Mouse (Mus musculus) thymus, adult 2 months (tissue): Measurements from ENCODE around the gene Gzmm. TPM values are rescaled to one million over a fixed set of nuclear protein-coding genes. Genes with fewer than 3 reads are reported as not detected.

ENCODE experiments used
- DNase-seq: peaks from one replicate; pipeline ENCODE4 v3.0.0; 2021
- H3K27ac ChIP-seq: fragments of 200-500 bp; 2 replicates; pipeline ENCODE4 v1.5.1; 2012; ENCODE audit warnings: low read length, control low read depth; ENCODE audit not compliant: control insufficient read depth, insufficient read depth
- H3K27me3 ChIP-seq: fragments of 200-500 bp; 2 replicates; pipeline ENCODE4 v1.6.1; 2012; ENCODE audit warnings: mild to moderate bottlenecking, low read length, moderate library complexity, mixed read lengths; ENCODE audit not compliant: control insufficient read depth, insufficient read depth
- H3K36me3 ChIP-seq: fragments of 200-500 bp; 2 replicates; pipeline ENCODE4 v1.6.1; 2012; ENCODE audit warnings: mild to moderate bottlenecking, low read length, moderate library complexity; ENCODE audit not compliant: control insufficient read depth, insufficient read depth
- H3K4me1 ChIP-seq: fragments of 200-500 bp; replicated peaks from 2 replicates; pipeline ENCODE4 v1.6.1; 2012; ENCODE audit warnings: low read length; ENCODE audit not compliant: control insufficient read depth, insufficient read depth
- H3K4me3 ChIP-seq: fragments of 200-500 bp; 2 replicates; pipeline ENCODE4 v1.5.1; 2012; ENCODE audit warnings: mild to moderate bottlenecking, low read length, control low read depth, moderate library complexity; ENCODE audit not compliant: control insufficient read depth, insufficient read depth
- CTCF ChIP-seq: fragments of 200-500 bp; IDR thresholded peaks from 2 replicates; pipeline ENCODE4 v1.5.1; 2012; ENCODE audit warnings: mild to moderate bottlenecking, control low read depth, low read length, moderate library complexity, borderline replicate concordance; ENCODE audit not compliant: control insufficient read depth, poor library complexity, insufficient read depth; ENCODE audit errors: extremely low read depth
- POLR2A ChIP-seq: fragments of 200-500 bp; IDR thresholded peaks from 2 replicates; pipeline ENCODE4 v1.6.1; 2012; ENCODE audit warnings: mild to moderate bottlenecking, low read length, control low read depth, moderate library complexity; ENCODE audit not compliant: control insufficient read depth, poor library complexity, insufficient read depth; ENCODE audit errors: extremely low read depth
- WGBS: fragments of 180-500 bp; shearing (Covaris S2); methylation state at CpG from one replicate; pipeline ENCODE4 v1.1.7; 2018; 5-methylcytosine and 5-hydroxymethylcytosine counted together
- polyA plus RNA-seq: library from polyadenylated mRNA; depleted of rRNA; stranded (reverse); fragments of >200 nt; gene quantifications from 2 replicates; pipeline ENCODE4 v1.2.3, GENCODE M21; 2012; rRNA removed

Gene Gzmm
- polyA plus RNA-seq, 1 experiment: 1.2 TPM

GRCm38 (mm10) chr10:79740863-79741262, 52.0 kb downstream of the Gzmm start:
- H3K36me3 ChIP-seq: peaks cover 38% of the 10 kb centered on the region
- no peak overlapping the region for H3K27ac ChIP-seq
- DNase-seq: no peak
- no peak overlapping the region for H3K4me3 ChIP-seq
- WGBS: 95% methylated on average over 11 of the region's 11 CpGs
- H3K27me3 ChIP-seq: no peaks in the 10 kb centered on the region
- H3K4me1 ChIP-seq: peaks cover 7% of the 10 kb centered on the region
- TF ChIP-seq CTCF (peak; percentile 40; the same call in 1 of the 2 replicates), POLR2A (no peak)

GRCm38 (mm10) chr10:79743161-79743560, 54.3 kb downstream of the Gzmm start:
- peaks cover 20% of the 10 kb centered on the region; the same call in 1 of the 2 replicates for H3K36me3 ChIP-seq
- no peak for TF ChIP-seq CTCF
- TF ChIP-seq POLR2A: no peak
- peaks cover 9% of the 10 kb centered on the region for H3K4me1 ChIP-seq
- H3K4me3 ChIP-seq: no peak overlapping the region
- no peak overlapping the region for H3K27ac ChIP-seq
- no peaks in the 10 kb centered on the region for H3K27me3 ChIP-seq
- 95% methylated on average over 11 of the region's 11 CpGs for WGBS
- DNase-seq: no peak

DNA sequence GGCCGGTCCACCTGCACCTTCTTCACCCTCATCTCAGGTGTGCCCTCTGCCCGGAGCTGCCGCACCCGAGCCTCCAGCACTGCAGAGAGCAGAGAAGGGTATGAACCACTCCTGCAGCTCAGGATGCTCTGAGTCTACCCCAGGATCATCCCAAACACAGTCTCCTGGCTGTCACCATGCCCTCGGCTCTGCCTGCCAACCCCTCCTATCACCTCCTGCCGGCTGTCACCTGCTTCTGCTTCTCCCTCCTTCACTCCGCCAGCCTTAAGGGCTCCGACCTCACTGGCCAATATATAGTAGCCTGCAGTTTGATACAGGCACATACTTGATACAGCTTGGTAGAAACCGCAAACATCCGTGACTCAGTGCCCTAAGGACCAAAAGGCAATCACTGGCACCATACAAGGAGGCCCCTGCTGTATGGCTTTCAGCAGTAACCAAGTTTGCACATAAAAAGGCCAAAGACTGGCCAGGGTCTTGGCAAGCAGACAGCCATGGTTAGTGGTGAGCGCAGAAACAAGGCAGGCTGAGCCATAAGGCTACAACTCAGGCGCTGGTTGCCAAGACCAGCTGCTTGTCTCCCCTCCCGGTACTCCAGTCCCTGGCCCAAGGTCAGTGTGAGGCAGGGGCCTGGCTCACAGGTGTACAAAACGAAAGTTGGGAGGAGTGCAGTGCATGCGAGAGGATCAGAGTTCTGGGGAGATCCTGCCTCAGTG, 55.0 kb downstream of the Gzmm start:
- Histone ChIP-seq H3K36me3 (peaks cover 20% of the 10 kb centered on the region; the same call in 1 of the 2 replicates), H3K27ac (no peak overlapping the region), H3K4me3 (no peak overlapping the region), H3K27me3 (no peaks in the 10 kb centered on the region), H3K4me1 (peaks cover 9% of the 10 kb centered on the region)
- TF ChIP-seq POLR2A: no peak
- no peak for TF ChIP-seq CTCF
- DNase-seq: no peak
- 89% methylated on average over 15 of the region's 15 CpGs for WGBS

Other genes starting within 250 kb of the Gzmm start
- not detected in 2 replicates for gene Vmn2r83, start 220.3 kb upstream of the Gzmm start, polyA plus RNA-seq
- gene Plpp2, start 155.2 kb upstream of the Gzmm start, polyA plus RNA-seq: 7.5 and 8.7 TPM in 2 replicates
- 214 and 215 TPM in 2 replicates for gene Mier2, start 133.8 kb upstream of the Gzmm start, polyA plus RNA-seq
- gene Theg, start 101.7 kb upstream of the Gzmm start, polyA plus RNA-seq: not detected in 2 replicates
- 0.05 TPM in 1 of 2 replicates, not detected in the other for gene C2cd4c, start 75.0 kb upstream of the Gzmm start, polyA plus RNA-seq
- gene Shc2, start 51.1 kb upstream of the Gzmm start, polyA plus RNA-seq: 1.2 TPM in 2 replicates
- 0.18 and 0.23 TPM in 2 replicates for gene Odf3l2, start 43.3 kb upstream of the Gzmm start, polyA plus RNA-seq
- gene Madcam1, start 24.5 kb upstream of the Gzmm start, polyA plus RNA-seq: 2.9 and 4.0 TPM in 2 replicates
- gene Tpgs1, start 19.7 kb upstream of the Gzmm start, polyA plus RNA-seq: 92.1 and 92.3 TPM in 2 replicates
- 309 and 321 TPM in 2 replicates for gene Cdc34, start 6.8 kb upstream of the Gzmm start, polyA plus RNA-seq
- 345 and 396 TPM in 2 replicates for gene Bsg, start 15.5 kb downstream of the Gzmm start, polyA plus RNA-seq
- gene Hcn2, start 27.6 kb downstream of the Gzmm start, polyA plus RNA-seq: 3.1 and 4.7 TPM in 2 replicates
- 104 and 109 TPM in 2 replicates for gene Polrmt, start 57.6 kb downstream of the Gzmm start, polyA plus RNA-seq
- not detected in 2 replicates for gene Fgf22, start 66.1 kb downstream of the Gzmm start, polyA plus RNA-seq
- gene Rnf126, start 77.9 kb downstream of the Gzmm start, polyA plus RNA-seq: 375 and 472 TPM in 2 replicates
- 15.9 and 17.1 TPM in 2 replicates for gene Fstl3, start 88.3 kb downstream of the Gzmm start, polyA plus RNA-seq
- gene Prss57, start 101.9 kb downstream of the Gzmm start, polyA plus RNA-seq: 23.4 and 30.1 TPM in 2 replicates
- gene Palm, start 104.6 kb downstream of the Gzmm start, polyA plus RNA-seq: 63.7 and 87.8 TPM in 2 replicates
- gene Misp, start 132.0 kb downstream of the Gzmm start, polyA plus RNA-seq: 6.6 and 6.8 TPM in 2 replicates
- gene Ptbp1, start 165.4 kb downstream of the Gzmm start, polyA plus RNA-seq: 583 and 703 TPM in 2 replicates
- 5.3 and 9.2 TPM in 2 replicates for gene Prtn3, start 185.5 kb downstream of the Gzmm start, polyA plus RNA-seq
- 1.1 and 1.9 TPM in 2 replicates for gene Plppr3, start 185.6 kb downstream of the Gzmm start, polyA plus RNA-seq
- gene Elane, start 197.2 kb downstream of the Gzmm start, polyA plus RNA-seq: 3.7 and 8.9 TPM in 2 replicates
- 1,248 and 1,398 TPM in 2 replicates for gene Cfd, start 201.8 kb downstream of the Gzmm start, polyA plus RNA-seq
- gene Med16, start 219.9 kb downstream of the Gzmm start, polyA plus RNA-seq: 103 and 121 TPM in 2 replicates
- not detected in 2 replicates for gene Gm26602, start 221.8 kb downstream of the Gzmm start, polyA plus RNA-seq
- 5.8 and 7.5 TPM in 2 replicates for gene Kiss1r, start 228.0 kb downstream of the Gzmm start, polyA plus RNA-seq
- 279 and 303 TPM in 2 replicates for gene R3hdm4, start 232.2 kb downstream of the Gzmm start, polyA plus RNA-seq
- gene Arid3a, start 238.0 kb downstream of the Gzmm start, polyA plus RNA-seq: 12.5 and 13.5 TPM in 2 replicates